Mouse (Mus musculus) embryonic facial prominence, embryonic 11.5 days (tissue): ENCODE measurements around the gene Gm16867. TPM values are rescaled to one million over a fixed set of nuclear protein-coding genes. Genes with fewer than 3 reads are reported as not detected.
A peak's percentile ranks its signal among the peaks of the same experiment; 100 is the strongest.
"Not testable (repeated sequence)": the region's sequence is repeated elsewhere in the genome, so short reads cannot be mapped to it uniquely, and the experiment has no call there.

Source experiments
- ATAC-seq: fragments of 200-750 bp; cut with Nextera tagmentation; replicated peaks from 2 replicates; pipeline ENCODE4 v1.8.0; 2017; ENCODE audit warnings: low read depth; ENCODE audit not compliant: insufficient number of reproducible peaks, low FRiP score, low TSS enrichment
- DNase-seq: peaks from one replicate; pipeline ENCODE4 v3.0.0-alpha.2; 2015; ENCODE audit warnings: low spot score
- H3K27ac ChIP-seq: fragments of 300-500 bp; sonication (generic); replicated peaks from 2 replicates; pipeline ENCODE4 v1.5.1; 2014; ENCODE audit warnings: mild to moderate bottlenecking, low read depth, low read length, control low read depth
- H3K27me3 ChIP-seq: fragments of 300-500 bp; sonication (generic); 2 replicates; pipeline ENCODE4 v1.6.1; 2014; ENCODE audit warnings: mild to moderate bottlenecking, low read length, moderate library complexity, mixed read lengths; ENCODE audit not compliant: control insufficient read depth, insufficient read depth
- H3K36me3 ChIP-seq: fragments of 300-500 bp; sonication (generic); replicated peaks from 2 replicates; pipeline ENCODE4 v1.6.1; 2014; ENCODE audit warnings: low read depth, mild to moderate bottlenecking, low read length, moderate library complexity, mixed read lengths; ENCODE audit not compliant: control insufficient read depth, insufficient read depth
- H3K4me1 ChIP-seq: fragments of 300-500 bp; sonication (generic); 2 replicates; pipeline ENCODE4 v1.6.1; 2014; ENCODE audit warnings: low read length, mixed read lengths; ENCODE audit not compliant: control insufficient read depth, insufficient read depth
- H3K4me2 ChIP-seq: fragments of 300-500 bp; sonication (generic); 2 replicates; pipeline ENCODE4 v1.6.1; 2014; ENCODE audit warnings: low read depth, mild to moderate bottlenecking, control low read depth, low read length, moderate library complexity
- H3K4me3 ChIP-seq: fragments of 300-500 bp; sonication (generic); 2 replicates; pipeline ENCODE4 v1.5.1; 2014; ENCODE audit warnings: low read depth, low read length, control low read depth
- H3K9ac ChIP-seq: fragments of 300-500 bp; sonication (generic); replicated peaks from 2 replicates; pipeline ENCODE4 v1.6.1; 2014; ENCODE audit warnings: mild to moderate bottlenecking, control low read depth, low read length
- H3K9me3 ChIP-seq: fragments of 300-500 bp; sonication (generic); replicated peaks from 2 replicates; pipeline ENCODE4 v1.6.1; 2016; ENCODE audit warnings: mild to moderate bottlenecking, low read length, inconsistent platforms, mixed read lengths; ENCODE audit not compliant: control insufficient read depth
- WGBS: fragments of 180-500 bp; shearing (Covaris S2); extraction: QIAGEN DNeasy Blood & Tissue Kit; methylation state at CpG from one replicate; pipeline ENCODE4 v1.1.7; 2014; 5-methylcytosine and 5-hydroxymethylcytosine counted together
- polyA plus RNA-seq: library from polyadenylated mRNA; unstranded; fragments of >200 nt; fragmentation: Nextera tagmentation; extraction: Ambion mirVana; gene quantifications from 2 replicates; pipeline ENCODE4 v1.2.1, GENCODE M21; 2014

Gm16867 gene
- polyA plus RNA-seq, 1 experiment from 2014 or later = not detected

GRCm38 (mm10) chr14:69523001-69523400 lies 19.8 kb upstream of the Gm16867 start:
- DNase-seq, ATAC-seq, H3K27ac ChIP-seq, H3K27me3 ChIP-seq, H3K4me3 ChIP-seq, H3K4me2 ChIP-seq, H3K36me3 ChIP-seq, H3K9me3 ChIP-seq, H3K9ac ChIP-seq, H3K4me1 ChIP-seq: not testable (repeated sequence)
- no CpG with 5 or more reads among the region's 1 CpGs for WGBS

GRCm38 (mm10) chr14:69520810-69521209 lies 17.6 kb upstream of the Gm16867 start:
- not testable (repeated sequence) for H3K4me1 ChIP-seq, ATAC-seq, H3K9ac ChIP-seq, H3K27ac ChIP-seq, DNase-seq, H3K27me3 ChIP-seq, H3K9me3 ChIP-seq, H3K36me3 ChIP-seq, H3K4me2 ChIP-seq, H3K4me3 ChIP-seq
- WGBS = no CpG with 5 or more reads among the region's 2 CpGs

- not testable (repeated sequence) for H3K9ac ChIP-seq, H3K36me3 ChIP-seq, H3K4me3 ChIP-seq, H3K9me3 ChIP-seq, ATAC-seq, H3K4me1 ChIP-seq, H3K27me3 ChIP-seq, DNase-seq, H3K4me2 ChIP-seq, H3K27ac ChIP-seq
- WGBS = no CpG with 5 or more reads among the region's 2 CpGs
Observed at GRCm38 (mm10) chr14:69512449-69512848, 9.3 kb upstream of the Gm16867 start, which contains the start of gene Gm27179. TSS of gene Gm27179 (minus strand) at chr14:69512549.

GRCm38 (mm10) chr14:69507000-69507399 lies 3.8 kb upstream of the Gm16867 start:
- not testable (repeated sequence) for H3K4me2 ChIP-seq, H3K4me3 ChIP-seq, H3K9me3 ChIP-seq, H3K36me3 ChIP-seq, DNase-seq, H3K4me1 ChIP-seq, H3K27me3 ChIP-seq, ATAC-seq, H3K27ac ChIP-seq, H3K9ac ChIP-seq
- WGBS = no CpG with 5 or more reads among the region's 1 CpGs

- no CpG with 5 or more reads among the region's 73 CpGs for WGBS
- not testable (repeated sequence) for H3K27ac ChIP-seq, H3K9me3 ChIP-seq, DNase-seq, H3K27me3 ChIP-seq, H3K36me3 ChIP-seq, H3K4me2 ChIP-seq, H3K9ac ChIP-seq, H3K4me1 ChIP-seq, H3K4me3 ChIP-seq
- ATAC-seq = peak; percentile 73; the same call in 1 of the 2 replicates
Observed at GRCm38 (mm10) chr14:69502440-69503150, 567 bp downstream of the Gm16867 start.

- DNase-seq, H3K4me3 ChIP-seq, H3K9me3 ChIP-seq, H3K27ac ChIP-seq, H3K4me1 ChIP-seq, H3K27me3 ChIP-seq, H3K4me2 ChIP-seq, H3K9ac ChIP-seq, H3K36me3 ChIP-seq, ATAC-seq: not testable (repeated sequence)
Observed at GRCm38 (mm10) chr14:69496259-69496658, 6.9 kb downstream of the Gm16867 start.

GRCm38 (mm10) chr14:69494946-69495345 lies 8.2 kb downstream of the Gm16867 start:
- ATAC-seq, H3K4me3 ChIP-seq, H3K4me2 ChIP-seq, DNase-seq, H3K9ac ChIP-seq, H3K36me3 ChIP-seq, H3K27ac ChIP-seq, H3K27me3 ChIP-seq, H3K9me3 ChIP-seq, H3K4me1 ChIP-seq: not testable (repeated sequence)
- WGBS = no CpG with 5 or more reads among the region's 2 CpGs

- not testable (repeated sequence) for H3K9me3 ChIP-seq, DNase-seq, H3K27ac ChIP-seq, H3K36me3 ChIP-seq, H3K27me3 ChIP-seq, H3K4me1 ChIP-seq, H3K4me3 ChIP-seq, H3K4me2 ChIP-seq, H3K9ac ChIP-seq, ATAC-seq
- WGBS = no CpG with 5 or more reads among the region's 3 CpGs
Observed at GRCm38 (mm10) chr14:69494522-69494921, 8.6 kb downstream of the Gm16867 start.
